Mouse (Mus musculus) central nervous system, embryonic 18 days (tissue): ENCODE data around the gene Fshb. TPM values are rescaled to one million over a fixed set of nuclear protein-coding genes. Genes with fewer than 3 reads are reported as not detected.

Experiments
- polyA plus RNA-seq: library from polyadenylated mRNA; depleted of rRNA; stranded (reverse); fragments of >200 nt; gene quantifications from 2 replicates; pipeline ENCODE4 v1.2.3, GENCODE M21; 2012; rRNA removed

The Fshb gene
- polyA plus RNA-seq: not detected in 2 replicates

GRCm38 (mm10) chr2:107059556-107059955 is at the start of gene Fshb:
Gene Fshb (minus strand): TSS chr2:107059656.

Other genes starting within 250 kb of the Fshb start
- gene Arl14ep, start 85.2 kb downstream of the Fshb start, polyA plus RNA-seq: 20.9 and 21.2 TPM in 2 replicates
- 6.1 and 6.8 TPM in 2 replicates for gene Kcna4, start 231.0 kb upstream of the Fshb start, polyA plus RNA-seq